Mouse (Mus musculus) mesoderm, embryonic 11.5 days (tissue): ENCODE data around the gene Gm21679.
"Not testable (repeated sequence)": the region's sequence is repeated elsewhere in the genome, so short reads cannot be mapped to it uniquely, and the experiment has no call there.

Experiments used
- DNase-seq: peaks from one replicate; pipeline ENCODE4 v3.0.0-alpha.2; 2012; ENCODE audit warnings: low read depth, low spot score

Gene Gm21679

GRCm38 (mm10) chrY:29683270-29683669 lies at the start of gene Gm21679:
Gene Gm21679, minus strand, starts transcription at chrY:29683370.
- not testable (repeated sequence) for DNase-seq
